Mouse (Mus musculus) liver, embryonic 15.5 days (tissue): Measurements from ENCODE around the gene Lsm2. TPM values are rescaled to one million over a fixed set of nuclear protein-coding genes. Genes with fewer than 3 reads are reported as not detected.
"Not testable (repeated sequence)": the region's sequence is repeated elsewhere in the genome, so short reads cannot be mapped to it uniquely, and the experiment has no call there.

Experiments used
- ATAC-seq: fragments of 200-750 bp; cut with Nextera tagmentation; 2 replicates; pipeline ENCODE4 v1.8.0; 2017; ENCODE audit warnings: moderate number of reproducible peaks, mild to moderate bottlenecking, moderate library complexity; ENCODE audit not compliant: insufficient read depth
- H3K27ac ChIP-seq: fragments of 300-500 bp; sonication (generic); replicated peaks from 2 replicates; pipeline ENCODE4 v1.5.1; 2015; ENCODE audit warnings: mild to moderate bottlenecking, inconsistent platforms
- H3K27me3 ChIP-seq: fragments of 300-500 bp; sonication (generic); 2 replicates; pipeline ENCODE4 v1.6.1; 2015; ENCODE audit warnings: mild to moderate bottlenecking, inconsistent platforms
- H3K36me3 ChIP-seq: fragments of 300-500 bp; sonication (generic); replicated peaks from 2 replicates; pipeline ENCODE4 v1.6.1; 2015; ENCODE audit warnings: moderate library complexity, mild to moderate bottlenecking, inconsistent platforms
- H3K4me1 ChIP-seq: fragments of 300-500 bp; sonication (generic); replicated peaks from 2 replicates; pipeline ENCODE4 v1.6.1; 2015; ENCODE audit warnings: inconsistent platforms
- H3K4me2 ChIP-seq: fragments of 300-500 bp; sonication (generic); 2 replicates; pipeline ENCODE4 v1.6.1; 2015; ENCODE audit warnings: moderate library complexity, mild to moderate bottlenecking, inconsistent platforms
- H3K4me3 ChIP-seq: fragments of 300-500 bp; sonication (generic); replicated peaks from 2 replicates; pipeline ENCODE4 v1.5.1; 2015; ENCODE audit warnings: mild to moderate bottlenecking, inconsistent platforms
- H3K9ac ChIP-seq: fragments of 300-500 bp; sonication (generic); 2 replicates; pipeline ENCODE4 v1.6.1; 2015; ENCODE audit warnings: moderate library complexity, mild to moderate bottlenecking, inconsistent platforms
- H3K9me3 ChIP-seq: fragments of 300-500 bp; sonication (generic); replicated peaks from 2 replicates; pipeline ENCODE4 v1.6.1; 2016; ENCODE audit warnings: inconsistent platforms
- WGBS: fragments of 180-500 bp; shearing (Covaris S2); methylation state at CpG from one replicate; pipeline ENCODE4 v1.1.7; 2015; ENCODE audit warnings: mixed read lengths; ENCODE audit not compliant: insufficient replicate concordance; 5-methylcytosine and 5-hydroxymethylcytosine counted together
- polyA plus RNA-seq: library from polyadenylated mRNA; unstranded; fragments of >200 nt; fragmentation: Nextera tagmentation; extraction: Ambion mirVana; gene quantifications from 2 replicates; pipeline ENCODE4 v1.2.1, GENCODE M21; 2015

Gene Lsm2
- polyA plus RNA-seq, 1 experiment from 2014 or later = 120 TPM

GRCm38 (mm10) chr17:34995192-34995591, 13.5 kb downstream of the Lsm2 start:
- peaks cover 42% of the 10 kb centered on the region for H3K4me1 ChIP-seq
- 81% methylated on average over 4 of the region's 4 CpGs for WGBS
- ATAC-seq, H3K27me3 ChIP-seq, H3K4me3 ChIP-seq, H3K9me3 ChIP-seq, H3K27ac ChIP-seq, H3K9ac ChIP-seq, H3K4me2 ChIP-seq: not testable (repeated sequence)
- H3K36me3 ChIP-seq = peaks cover 51% of the 10 kb centered on the region

GRCm38 (mm10) chr17:34995927-34996326, 14.3 kb downstream of the Lsm2 start:
- not testable (repeated sequence) for H3K9me3 ChIP-seq, ATAC-seq, H3K9ac ChIP-seq, H3K27me3 ChIP-seq
- 82% methylated on average over 4 of the region's 4 CpGs for WGBS
- Histone ChIP-seq H3K27ac (peak overlapping the region; percentile 61; the same call in 1 of the 2 replicates), H3K4me1 (peaks cover 42% of the 10 kb centered on the region), H3K4me2 (peak overlapping the region; percentile 36; the same call in 1 of the 2 replicates), H3K36me3 (peaks cover 43% of the 10 kb centered on the region), H3K4me3 (peak overlapping the region; percentile 12; the same call in 1 of the 2 replicates)

- H3K9me3 ChIP-seq = no peaks in the 10 kb centered on the region
- H3K27ac ChIP-seq = peak overlapping the region; percentile 71
- no peak for ATAC-seq
- peak overlapping the region; percentile 77 for H3K4me3 ChIP-seq
- 57% methylated on average over 13 of the region's 14 CpGs for WGBS
- no peaks in the 10 kb centered on the region for H3K27me3 ChIP-seq
- H3K9ac ChIP-seq = peak overlapping the region; percentile 28
- peaks cover 44% of the 10 kb centered on the region for H3K4me1 ChIP-seq
- H3K4me2 ChIP-seq = peak overlapping the region; percentile 95
- peaks cover 37% of the 10 kb centered on the region for H3K36me3 ChIP-seq
Observed at GRCm38 (mm10) chr17:34996411-34997141, 14.9 kb downstream of the Lsm2 start.

- Histone ChIP-seq H3K9me3 (no peaks in the 10 kb centered on the region), H3K9ac (peak overlapping the region; percentile 28; the same call in 1 of the 2 replicates), H3K27me3 (no peaks in the 10 kb centered on the region), H3K4me1 (peaks cover 50% of the 10 kb centered on the region), H3K36me3 (peaks cover 34% of the 10 kb centered on the region), H3K27ac (peak overlapping the region; percentile 71), H3K4me3 (peak overlapping the region; percentile 77), H3K4me2 (peak overlapping the region; percentile 95)
- no peak for ATAC-seq
- 72% methylated on average over 5 of the region's 5 CpGs for WGBS
Observed at GRCm38 (mm10) chr17:34997142-34997483, 15.5 kb downstream of the Lsm2 start.

- no peaks in the 10 kb centered on the region for H3K9me3 ChIP-seq
- peak overlapping the region; percentile 77 for H3K4me3 ChIP-seq
- ATAC-seq = no peak
- H3K36me3 ChIP-seq = peaks cover 31% of the 10 kb centered on the region
- no peaks in the 10 kb centered on the region for H3K27me3 ChIP-seq
- peak overlapping the region; percentile 91 for H3K27ac ChIP-seq
- peaks cover 66% of the 10 kb centered on the region for H3K4me1 ChIP-seq
- H3K4me2 ChIP-seq = peak overlapping the region; percentile 95
- whole genome bisulfite sequencing = 63% methylated on average over 15 of the region's 15 CpGs
- H3K9ac ChIP-seq = peak overlapping the region; percentile 76
Observed at GRCm38 (mm10) chr17:34998526-34999430, 17.1 kb downstream of the Lsm2 start.

GRCm38 (mm10) chr17:34999871-35000716, 18.4 kb downstream of the Lsm2 start:
- not testable (repeated sequence) for H3K9me3 ChIP-seq, H3K27me3 ChIP-seq
- Histone ChIP-seq H3K36me3 (peaks cover 43% of the 10 kb centered on the region), H3K27ac (peak overlapping the region; percentile 97), H3K4me2 (peak overlapping the region; percentile 95), H3K4me1 (peaks cover 78% of the 10 kb centered on the region), H3K9ac (peak overlapping the region; percentile 94), H3K4me3 (peak overlapping the region; percentile 77)
- ATAC-seq = peak; percentile 38
- 5% methylated on average over 30 of the region's 32 CpGs for WGBS

- ATAC-seq = peak; percentile 85
- Histone ChIP-seq H3K4me1 (peaks cover 76% of the 10 kb centered on the region), H3K36me3 (peaks cover 51% of the 10 kb centered on the region), H3K9ac (peak within 1 kb of the TSS; percentile 94), H3K4me2 (peak within 1 kb of the TSS; percentile 95), H3K9me3 (no peaks in the 10 kb centered on the region), H3K27ac (peak within 1 kb of the TSS; percentile 97), H3K4me3 (peak within 1 kb of the TSS; percentile 77), H3K27me3 (no peaks in the 10 kb centered on the region)
- under 1% methylated on average over 81 of the region's 83 CpGs for WGBS
Observed at GRCm38 (mm10) chr17:35000717-35001451, 19.2 kb downstream of the Lsm2 start, which contains the start of gene Vars. Gene Vars, plus strand, starts transcription at chr17:35000987.

- peak; percentile 7 for ATAC-seq
- Histone ChIP-seq H3K27ac (peak overlapping the region; percentile 97), H3K36me3 (peaks cover 53% of the 10 kb centered on the region)
Observed at GRCm38 (mm10) chr17:35001452-35002152, 19.9 kb downstream of the Lsm2 start.

GRCm38 (mm10) chr17:35002153-35002865, 20.6 kb downstream of the Lsm2 start:
- H3K36me3 ChIP-seq = peaks cover 53% of the 10 kb centered on the region
- peaks cover 63% of the 10 kb centered on the region for H3K4me1 ChIP-seq
- peak; percentile 6; the same call in 1 of the 2 replicates for ATAC-seq
- peak overlapping the region; percentile 77 for H3K4me3 ChIP-seq
- H3K4me2 ChIP-seq = peak overlapping the region; percentile 95
- H3K27ac ChIP-seq = peak overlapping the region; percentile 97
- no peaks in the 10 kb centered on the region for H3K27me3 ChIP-seq
- H3K9me3 ChIP-seq = no peaks in the 10 kb centered on the region
- H3K9ac ChIP-seq = peak overlapping the region; percentile 94
- 4% methylated on average over 12 of the region's 12 CpGs for WGBS

More at GRCm38 (mm10) chr17:35001452-35002152, 19.9 kb downstream of the Lsm2 start:
- peaks cover 70% of the 10 kb centered on the region for H3K4me1 ChIP-seq
- peak overlapping the region; percentile 94 for H3K9ac ChIP-seq
- H3K4me2 ChIP-seq = peak overlapping the region; percentile 95
- under 1% methylated on average over 35 of the region's 35 CpGs for WGBS
- H3K4me3 ChIP-seq = peak overlapping the region; percentile 77
- no peaks in the 10 kb centered on the region for H3K9me3 ChIP-seq
- no peaks in the 10 kb centered on the region for H3K27me3 ChIP-seq
